Mouse (Mus musculus): ENCODE data around the gene Pdzph1.

Pdzph1 gene

GRCm38 (mm10) chr17:58991275-58991674, at the start of gene Pdzph1:
Gene Pdzph1, minus strand, starts transcription at chr17:58991375.
- DNase-seq = no peak

GRCm38 (mm10) chr17:59039754-59040153, 48.6 kb upstream of the Pdzph1 start:
- DNase-seq = no peak

- DNase-seq = no peak
Measured at GRCm38 (mm10) chr17:59033445-59033844, 42.3 kb upstream of the Pdzph1 start.

- DNase-seq = no peak
Measured at GRCm38 (mm10) chr17:59026336-59026735, 35.2 kb upstream of the Pdzph1 start.

- DNase-seq = no peak
Measured at GRCm38 (mm10) chr17:59024502-59024901, 33.3 kb upstream of the Pdzph1 start.

- DNase-seq = no peak
Measured at GRCm38 (mm10) chr17:59023971-59024370, 32.8 kb upstream of the Pdzph1 start.

- DNase-seq = no peak
Measured at GRCm38 (mm10) chr17:59018666-59019065, 27.5 kb upstream of the Pdzph1 start.

GRCm38 (mm10) chr17:59013091-59013459, 21.9 kb upstream of the Pdzph1 start, which contains the start of gene Nudt12:
Gene Nudt12, minus strand, starts transcription at chr17:59013372.
- peak; percentile 81 for DNase-seq

GRCm38 (mm10) chr17:59012421-59013090, 21.4 kb upstream of the Pdzph1 start:
- DNase-seq = peak; percentile 13

GRCm38 (mm10) chr17:59011546-59012307, 20.6 kb upstream of the Pdzph1 start:
- DNase-seq = no peak

DNA sequence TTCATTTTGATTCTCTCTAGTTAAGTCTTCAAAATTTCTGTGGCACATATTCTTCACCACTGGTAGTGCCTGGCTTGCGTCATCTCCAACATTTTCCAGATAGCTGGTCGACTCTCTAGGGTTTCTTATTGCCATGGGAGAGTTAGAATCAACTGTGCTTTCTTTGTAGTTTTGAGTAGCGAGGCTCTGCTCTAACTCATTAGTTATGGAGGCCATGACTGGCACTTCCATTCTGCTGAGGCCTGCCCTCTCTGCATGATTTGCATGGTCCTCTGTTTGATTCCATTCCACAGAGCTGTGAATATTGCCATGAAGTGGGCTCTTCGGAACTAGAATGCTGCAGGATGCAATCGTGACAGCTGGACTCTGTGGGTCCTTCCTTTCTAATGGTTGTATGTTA, 17.9 kb downstream of the Pdzph1 start:
- no peak for DNase-seq

GRCm38 (mm10) chr17:58959905-58960304, 31.3 kb downstream of the Pdzph1 start:
- DNase-seq = peak; percentile 42

DNA sequence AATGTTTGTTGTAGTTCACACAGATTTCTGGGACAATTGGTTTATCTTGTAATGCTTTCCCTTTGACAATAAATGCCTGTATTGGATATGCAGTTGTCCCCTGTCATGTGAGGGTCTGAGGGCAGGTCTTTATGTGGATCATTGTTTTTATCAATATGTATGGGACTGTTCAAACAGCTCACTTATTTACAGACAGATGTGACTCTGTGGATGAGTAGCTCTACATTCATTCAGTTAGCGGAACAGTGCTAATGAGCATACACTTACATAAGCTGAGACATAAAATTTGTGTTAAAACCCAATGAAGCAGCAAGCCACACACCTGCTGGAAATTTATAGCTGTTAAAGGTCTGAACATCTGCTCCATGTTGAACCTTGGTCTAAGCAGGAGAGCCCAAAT, 34.1 kb downstream of the Pdzph1 start:
- DNase-seq = no peak

- no peak for DNase-seq
Measured at GRCm38 (mm10) chr17:58943015-58943822, 48.0 kb downstream of the Pdzph1 start.

- DNase-seq = no peak
Measured at GRCm38 (mm10) chr17:58938598-58938997, 52.6 kb downstream of the Pdzph1 start.

DNA sequence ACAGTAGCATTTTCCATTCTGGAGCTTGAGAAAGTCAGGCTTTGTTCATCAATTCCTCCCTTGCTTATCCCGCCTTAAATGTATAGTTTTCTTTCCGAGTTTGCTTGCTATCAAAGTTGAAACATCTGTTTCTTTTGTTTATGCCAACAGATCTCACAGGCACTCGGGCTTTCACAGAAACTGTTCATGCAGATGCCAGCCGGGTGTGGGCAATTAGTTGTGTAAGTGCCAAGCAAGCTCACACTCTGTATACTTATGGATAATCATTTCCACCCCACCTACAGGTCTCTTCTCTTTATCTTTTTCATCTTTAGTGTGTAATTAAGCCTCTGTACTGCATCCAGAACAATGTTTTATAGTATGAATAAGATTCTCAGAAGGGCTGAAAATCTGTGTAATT, 53.6 kb downstream of the Pdzph1 start:
- no peak for DNase-seq

- DNase-seq = no peak
Measured at GRCm38 (mm10) chr17:58932983-58933280, 58.2 kb downstream of the Pdzph1 start.

DNA sequence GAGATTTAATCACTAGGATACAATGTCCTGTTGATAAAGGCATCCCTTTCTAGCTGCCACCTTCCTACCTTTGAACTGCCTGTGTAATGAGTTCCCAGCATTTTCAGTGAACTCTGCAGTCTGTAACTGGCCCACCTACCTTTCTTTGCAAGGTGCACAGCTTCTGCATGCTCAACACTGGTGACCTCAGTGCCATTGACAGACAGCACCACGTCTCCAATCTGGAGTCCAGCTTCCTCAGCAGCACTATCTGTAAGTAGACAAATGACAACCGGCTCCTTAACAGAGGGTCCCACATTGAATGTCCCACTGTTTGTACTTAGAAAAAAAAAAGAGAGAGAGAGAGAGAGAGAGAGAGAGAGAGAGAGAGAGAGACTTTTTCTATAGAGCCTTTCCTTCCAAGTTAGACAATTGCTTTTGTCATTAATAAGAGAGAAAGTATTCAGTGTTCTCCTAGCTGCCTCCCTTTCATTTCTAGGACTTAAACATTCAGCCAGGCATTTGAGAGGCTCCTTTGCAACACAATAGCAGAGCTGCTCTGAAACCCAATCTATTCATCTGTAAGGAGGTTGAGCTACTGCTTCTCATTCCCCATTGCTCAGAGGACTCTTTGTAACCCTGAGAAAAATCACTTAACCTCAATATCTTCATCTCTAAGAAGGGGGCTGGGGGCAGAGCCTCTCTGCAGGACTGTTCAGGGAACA, 58.7 kb downstream of the Pdzph1 start:
- no peak for DNase-seq

- no peak for DNase-seq
Measured at GRCm38 (mm10) chr17:58924754-58925546, 66.2 kb downstream of the Pdzph1 start.

DNA sequence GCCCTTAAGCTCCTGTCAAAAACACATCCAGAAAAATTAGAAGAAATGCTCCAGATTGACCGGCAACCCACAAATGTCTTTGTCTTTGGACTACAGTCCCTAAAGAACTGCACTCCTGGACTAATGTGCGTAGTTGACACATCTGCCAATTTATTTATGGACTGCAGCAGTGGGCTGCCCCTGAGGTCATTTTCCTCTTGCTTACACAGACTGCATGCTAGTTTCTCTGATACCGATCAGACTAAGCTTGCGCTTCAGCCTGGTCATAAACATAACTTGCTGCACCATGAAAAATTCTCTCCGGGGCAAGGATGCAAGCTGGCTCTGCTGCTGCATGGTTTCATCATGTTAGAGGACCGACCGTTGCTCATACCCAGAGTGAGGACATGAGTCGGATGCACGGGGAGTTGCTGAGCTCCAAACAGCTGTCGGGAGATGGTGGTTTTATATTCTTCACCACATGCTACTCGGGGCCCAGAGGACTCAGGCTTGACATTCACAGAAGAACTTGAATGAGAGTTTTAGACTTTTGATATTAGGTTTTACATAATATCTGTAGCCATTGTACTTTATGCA, 67.2 kb downstream of the Pdzph1 start:
- no peak for DNase-seq

DNA sequence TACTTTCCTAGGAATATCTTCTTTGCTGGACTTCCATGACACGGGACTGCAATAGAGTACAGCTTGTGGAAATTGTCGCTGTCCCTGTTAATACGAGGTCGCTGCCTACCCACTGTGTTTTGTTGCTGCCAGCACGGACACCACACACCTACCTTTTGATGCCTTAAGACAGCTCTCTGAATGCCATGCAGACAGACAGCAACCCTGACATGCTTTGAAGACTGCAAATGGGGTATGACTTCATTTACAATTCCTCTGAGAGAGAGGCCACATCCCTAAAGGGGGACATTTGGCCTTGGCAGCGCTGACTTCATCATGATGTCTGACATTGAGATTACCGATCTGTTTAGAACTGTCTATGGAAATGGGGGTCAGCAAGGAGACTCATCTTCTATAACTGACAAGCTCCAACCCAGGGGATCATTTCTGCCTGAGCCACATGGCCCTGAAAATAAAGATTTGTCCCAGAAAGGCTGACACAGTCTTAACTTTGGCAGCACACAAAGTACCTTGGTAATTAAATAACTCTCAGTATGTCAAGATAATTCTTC, 67.8 kb downstream of the Pdzph1 start:
- DNase-seq = no peak

- no peak for DNase-seq
Measured at GRCm38 (mm10) chr17:58922821-58923220, 68.4 kb downstream of the Pdzph1 start.

All from kidney, adult 18-20 months (tissue).